Mouse (Mus musculus) midbrain, embryonic 12.5 days (tissue): ENCODE results near the gene Herc3. TPM values are rescaled to one million over a fixed set of nuclear protein-coding genes. Genes with fewer than 3 reads are reported as not detected.

Experiments
- ATAC-seq: fragments of 200-750 bp; cut with Nextera tagmentation; 2 replicates; pipeline ENCODE4 v1.8.0; 2017; ENCODE audit warnings: low read depth, moderate TSS enrichment, moderate library complexity; ENCODE audit not compliant: low FRiP score
- H3K27ac ChIP-seq: fragments of 300-500 bp; sonication (generic); replicated peaks from 2 replicates; pipeline ENCODE4 v1.5.1; 2016; ENCODE audit warnings: mild to moderate bottlenecking
- H3K27me3 ChIP-seq: fragments of 300-500 bp; sonication (generic); 2 replicates; pipeline ENCODE4 v1.6.1; 2016; ENCODE audit warnings: mild to moderate bottlenecking
- H3K36me3 ChIP-seq: fragments of 300-500 bp; sonication (generic); 2 replicates; pipeline ENCODE4 v1.6.1; 2016
- H3K4me1 ChIP-seq: fragments of 300-500 bp; sonication (generic); 2 replicates; pipeline ENCODE4 v1.6.1; 2016
- H3K4me2 ChIP-seq: fragments of 300-500 bp; sonication (generic); replicated peaks from 2 replicates; pipeline ENCODE4 v1.6.1; 2016; ENCODE audit warnings: mild to moderate bottlenecking, moderate library complexity
- H3K4me3 ChIP-seq: fragments of 300-500 bp; sonication (generic); 2 replicates; pipeline ENCODE4 v1.5.1; 2016; ENCODE audit warnings: mild to moderate bottlenecking
- H3K9ac ChIP-seq: fragments of 300-500 bp; sonication (generic); replicated peaks from 2 replicates; pipeline ENCODE4 v1.6.1; 2016; ENCODE audit warnings: mild to moderate bottlenecking, moderate library complexity
- H3K9me3 ChIP-seq: fragments of 300-500 bp; sonication (generic); 2 replicates; pipeline ENCODE4 v1.6.1; 2016; ENCODE audit warnings: mild to moderate bottlenecking
- WGBS: fragments of 180-500 bp; shearing (Covaris S2); methylation state at CpG from one replicate; pipeline ENCODE4 v1.1.7; 2016; 5-methylcytosine and 5-hydroxymethylcytosine counted together
- polyA plus RNA-seq: library from polyadenylated mRNA; unstranded; fragments of >200 nt; fragmentation: Nextera tagmentation; extraction: Ambion mirVana; gene quantifications from 2 replicates; pipeline ENCODE4 v1.2.1, GENCODE M21; 2016

Gene Herc3
- polyA plus RNA-seq, 1 experiment from 2014 or later = 15.9 TPM

- H3K4me1 ChIP-seq = peaks cover 19% of the 10 kb centered on the region
- no peak overlapping the region for H3K4me3 ChIP-seq
- H3K9ac ChIP-seq = no peak overlapping the region
- H3K36me3 ChIP-seq = no peaks in the 10 kb centered on the region
- H3K9me3 ChIP-seq = no peaks in the 10 kb centered on the region
- no peaks in the 10 kb centered on the region for H3K27me3 ChIP-seq
- ATAC-seq = 0 out of 2 replicates have a peak, but pooled peaks have one; percentile 16
- H3K4me2 ChIP-seq = no peak overlapping the region
- 7% methylated on average over 1 of the region's 1 CpGs for WGBS
- H3K27ac ChIP-seq = no peak overlapping the region
These were observed 6.7 kb downstream of the Herc3 start for GRCm38 (mm10) chr6:58837917-58838316.

GRCm38 (mm10) chr6:58841208-58841607 is 9.9 kb downstream of the Herc3 start:
- no peak for ATAC-seq
- no peak overlapping the region for H3K4me2 ChIP-seq
- H3K9ac ChIP-seq = no peak overlapping the region
- no peaks in the 10 kb centered on the region for H3K9me3 ChIP-seq
- H3K27me3 ChIP-seq = no peaks in the 10 kb centered on the region
- no peaks in the 10 kb centered on the region for H3K36me3 ChIP-seq
- H3K27ac ChIP-seq = no peak overlapping the region
- H3K4me3 ChIP-seq = no peak overlapping the region
- H3K4me1 ChIP-seq = peaks cover 19% of the 10 kb centered on the region
- WGBS = 72% methylated on average over 2 of the region's 2 CpGs

GRCm38 (mm10) chr6:58842186-58842585 is 10.9 kb downstream of the Herc3 start:
- H3K27me3 ChIP-seq = no peaks in the 10 kb centered on the region
- H3K27ac ChIP-seq = no peak overlapping the region
- no peaks in the 10 kb centered on the region for H3K9me3 ChIP-seq
- no peak overlapping the region for H3K9ac ChIP-seq
- no peak overlapping the region for H3K4me2 ChIP-seq
- 63% methylated on average over 2 of the region's 2 CpGs for WGBS
- peaks cover 19% of the 10 kb centered on the region for H3K4me1 ChIP-seq
- no peak for ATAC-seq
- no peaks in the 10 kb centered on the region for H3K36me3 ChIP-seq
- H3K4me3 ChIP-seq = no peak overlapping the region

- Histone ChIP-seq H3K4me1 (peaks cover 9% of the 10 kb centered on the region; the same call in 1 of the 2 replicates), H3K36me3 (no peaks in the 10 kb centered on the region), H3K4me2 (no peak overlapping the region), H3K27me3 (no peaks in the 10 kb centered on the region), H3K4me3 (no peak overlapping the region), H3K9ac (no peak overlapping the region), H3K9me3 (no peaks in the 10 kb centered on the region), H3K27ac (no peak overlapping the region)
- 90% methylated on average over 9 of the region's 9 CpGs for WGBS
- ATAC-seq = no peak
These were observed 12.3 kb downstream of the Herc3 start for GRCm38 (mm10) chr6:58843580-58843979.

- WGBS = 90% methylated on average over 8 of the region's 8 CpGs
- Histone ChIP-seq H3K27me3 (no peaks in the 10 kb centered on the region), H3K9ac (no peak overlapping the region), H3K4me3 (no peak overlapping the region), H3K36me3 (no peaks in the 10 kb centered on the region), H3K27ac (no peak overlapping the region), H3K4me1 (peaks cover 4% of the 10 kb centered on the region), H3K9me3 (no peaks in the 10 kb centered on the region), H3K4me2 (no peak overlapping the region)
- ATAC-seq = no peak
These were observed 13.0 kb downstream of the Herc3 start for GRCm38 (mm10) chr6:58844188-58844822.

GRCm38 (mm10) chr6:58846850-58847692 is 15.8 kb downstream of the Herc3 start:
- no peak overlapping the region for H3K4me2 ChIP-seq
- H3K27ac ChIP-seq = no peak overlapping the region
- WGBS = 91% methylated on average over 9 of the region's 9 CpGs
- no peaks in the 10 kb centered on the region for H3K36me3 ChIP-seq
- no peak overlapping the region for H3K9ac ChIP-seq
- ATAC-seq = no peak
- H3K4me3 ChIP-seq = no peak overlapping the region
- peaks cover 5% of the 10 kb centered on the region for H3K4me1 ChIP-seq
- H3K9me3 ChIP-seq = no peaks in the 10 kb centered on the region
- H3K27me3 ChIP-seq = no peaks in the 10 kb centered on the region

- WGBS = 94% methylated on average over 5 of the region's 5 CpGs
- ATAC-seq = no peak
These were observed 16.6 kb downstream of the Herc3 start for GRCm38 (mm10) chr6:58847836-58848235.

GRCm38 (mm10) chr6:58849356-58849755 is 18.1 kb downstream of the Herc3 start:
- no peaks in the 10 kb centered on the region for H3K9me3 ChIP-seq
- no peak overlapping the region for H3K27ac ChIP-seq
- no peak overlapping the region for H3K4me3 ChIP-seq
- no peaks in the 10 kb centered on the region for H3K27me3 ChIP-seq
- H3K4me1 ChIP-seq = peaks cover 5% of the 10 kb centered on the region
- H3K9ac ChIP-seq = no peak overlapping the region
- 51% methylated on average over 5 of the region's 5 CpGs for WGBS
- no peaks in the 10 kb centered on the region for H3K36me3 ChIP-seq
- ATAC-seq = no peak
- no peak overlapping the region for H3K4me2 ChIP-seq

More at GRCm38 (mm10) chr6:58847836-58848235, 16.6 kb downstream of the Herc3 start:
- Histone ChIP-seq H3K4me3 (no peak overlapping the region), H3K4me2 (no peak overlapping the region), H3K36me3 (no peaks in the 10 kb centered on the region), H3K27me3 (no peaks in the 10 kb centered on the region), H3K4me1 (peaks cover 5% of the 10 kb centered on the region), H3K9ac (no peak overlapping the region), H3K9me3 (no peaks in the 10 kb centered on the region), H3K27ac (no peak overlapping the region)

GRCm38 (mm10) chr6:58855676-58856367 is 24.6 kb downstream of the Herc3 start:
- Histone ChIP-seq H3K4me1 (peaks cover 3% of the 10 kb centered on the region; the same call in 1 of the 2 replicates), H3K9ac (no peak overlapping the region), H3K4me3 (no peak overlapping the region), H3K4me2 (no peak overlapping the region), H3K27ac (0 out of 2 replicates have a peak overlapping the region, but pooled peaks have one; percentile 25), H3K27me3 (no peaks in the 10 kb centered on the region), H3K36me3 (no peaks in the 10 kb centered on the region), H3K9me3 (no peaks in the 10 kb centered on the region)
- ATAC-seq = peak; percentile 66
- 81% methylated on average over 10 of the region's 10 CpGs for WGBS

- Histone ChIP-seq H3K27ac (no peak overlapping the region), H3K27me3 (no peaks in the 10 kb centered on the region), H3K36me3 (no peaks in the 10 kb centered on the region), H3K9ac (no peak overlapping the region), H3K9me3 (no peaks in the 10 kb centered on the region), H3K4me1 (peaks cover 3% of the 10 kb centered on the region; the same call in 1 of the 2 replicates), H3K4me3 (no peak overlapping the region), H3K4me2 (no peak overlapping the region)
- 66% methylated on average over 2 of the region's 2 CpGs for WGBS
- no peak for ATAC-seq
These were observed 25.2 kb downstream of the Herc3 start for GRCm38 (mm10) chr6:58856494-58856893.

- H3K27me3 ChIP-seq = no peaks in the 10 kb centered on the region
- no peak overlapping the region for H3K9ac ChIP-seq
- no peaks in the 10 kb centered on the region for H3K36me3 ChIP-seq
- 73% methylated on average over 4 of the region's 4 CpGs for WGBS
- H3K4me1 ChIP-seq = peaks cover 12% of the 10 kb centered on the region; the same call in 1 of the 2 replicates
- ATAC-seq = no peak
- H3K4me2 ChIP-seq = no peak overlapping the region
- no peak overlapping the region for H3K27ac ChIP-seq
- H3K4me3 ChIP-seq = no peak overlapping the region
- no peaks in the 10 kb centered on the region for H3K9me3 ChIP-seq
These were observed 28.3 kb downstream of the Herc3 start for GRCm38 (mm10) chr6:58859517-58859916.
